Mouse (Mus musculus): Measurements from ENCODE around the gene Slc25a35.
"Not testable (repeated sequence)": the region's sequence is repeated elsewhere in the genome, so short reads cannot be mapped to it uniquely, and the experiment has no call there.

Gene Slc25a35

DNA sequence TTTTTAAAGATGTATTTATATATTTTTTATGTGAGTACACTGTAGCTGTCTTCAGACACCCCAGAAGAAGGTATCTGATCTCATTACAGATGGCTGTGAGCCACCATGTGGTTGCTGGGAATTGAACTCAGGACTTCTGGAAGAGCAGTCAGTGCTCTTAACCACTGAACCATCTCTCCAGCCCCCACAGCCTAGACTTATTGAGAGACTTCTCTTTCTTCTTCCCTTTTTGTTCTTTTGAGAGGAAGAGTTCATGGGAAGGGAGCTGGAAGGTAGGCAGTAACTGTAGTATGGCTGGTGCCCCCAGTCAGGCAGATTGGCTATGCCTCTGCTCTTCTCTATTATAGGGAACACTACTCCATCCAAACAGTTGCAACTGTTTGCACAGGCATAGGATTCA lies 38.6 kb downstream of the Slc25a35 start:
- not testable (repeated sequence) for DNase-seq (ENCODE audit: low read depth)

GRCm38 (mm10) chr11:69008182-69009121 lies 40.5 kb downstream of the Slc25a35 start, which contains the start of gene Pfas:
Gene Pfas, minus strand, starts transcription at chr11:69008460.
- peak; percentile 96 for DNase-seq (ENCODE audit: low read depth)

GRCm38 (mm10) chr11:69009508-69009907 lies 41.6 kb downstream of the Slc25a35 start:
- DNase-seq (ENCODE audit: low read depth), result no peak

DNA sequence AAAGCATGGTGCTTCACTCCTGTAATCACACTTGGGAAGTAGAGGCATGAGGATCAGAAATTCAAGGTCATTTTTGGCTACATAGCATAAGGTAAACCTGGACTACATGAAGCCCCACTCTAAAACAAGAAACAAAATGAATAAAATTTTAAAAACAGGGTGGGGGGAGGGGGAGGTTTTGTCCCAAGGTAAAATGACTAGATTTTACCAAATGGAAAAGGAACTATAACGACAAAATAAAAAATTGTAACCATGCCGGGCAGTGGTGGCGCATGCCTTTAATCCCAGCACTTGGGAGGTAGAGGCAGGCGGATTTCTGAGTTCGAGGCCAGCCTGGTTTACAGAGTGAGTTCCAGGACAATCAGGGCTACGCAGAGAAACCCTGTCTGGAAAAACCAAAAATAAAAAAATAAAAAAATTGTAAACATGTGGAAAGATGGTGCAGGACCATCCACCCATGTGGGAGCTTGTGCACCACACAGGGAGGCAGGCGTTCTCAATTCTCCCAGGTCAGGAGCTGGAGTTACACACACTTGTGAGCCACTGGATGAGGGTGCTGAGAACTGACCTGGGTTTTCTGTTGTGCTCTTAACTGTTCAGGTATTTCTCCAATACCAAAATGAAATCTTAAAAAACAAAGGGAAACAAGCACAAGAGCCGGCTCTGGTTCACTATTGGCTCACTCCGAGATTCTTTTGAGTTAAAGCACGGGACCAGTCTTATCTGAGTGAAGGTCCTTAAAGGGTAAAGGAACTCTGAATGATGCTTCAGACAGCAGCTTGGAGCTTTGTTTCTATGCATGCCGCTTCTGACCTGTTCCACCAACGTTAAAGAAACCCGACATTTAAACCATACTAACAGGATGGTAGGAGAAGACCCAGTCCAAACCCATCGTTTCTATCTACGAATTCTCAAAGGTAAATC lies 42.7 kb downstream of the Slc25a35 start:
- DNase-seq (ENCODE audit: low read depth), result no peak

- not testable (repeated sequence) for DNase-seq (ENCODE audit: low read depth)
These were observed 43.5 kb downstream of the Slc25a35 start for GRCm38 (mm10) chr11:69011445-69011844.

- DNase-seq (ENCODE audit: low read depth), result peak; percentile 94
These were observed 44.2 kb downstream of the Slc25a35 start for GRCm38 (mm10) chr11:69012071-69012601.

- peak; percentile 96 for DNase-seq (ENCODE audit: low read depth)
These were observed 47.9 kb downstream of the Slc25a35 start, which contains the start of gene Ctc1 for GRCm38 (mm10) chr11:69015644-69016441. Gene Ctc1, plus strand, starts transcription at chr11:69015911.

DNA sequence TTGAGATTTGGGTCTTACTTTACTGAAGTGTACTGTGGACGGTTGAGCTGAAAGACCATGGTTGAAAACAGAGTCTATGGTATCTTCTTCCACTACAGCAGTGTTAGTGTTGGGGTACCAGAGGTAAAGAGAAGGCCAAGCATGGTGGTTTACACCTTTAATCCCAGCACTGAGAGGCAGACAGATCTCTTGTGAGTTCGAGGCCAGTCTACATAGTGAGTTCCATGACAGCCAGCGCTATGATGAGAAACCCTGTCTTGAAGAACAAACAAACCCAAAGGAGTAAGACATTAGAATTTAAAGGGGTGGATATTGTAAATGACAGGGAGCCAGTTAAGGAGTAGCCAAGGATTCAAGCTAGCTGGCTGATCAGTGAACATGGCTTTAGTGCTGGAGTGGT lies 48.8 kb downstream of the Slc25a35 start:
- DNase-seq (ENCODE audit: low read depth), result no peak

- DNase-seq (ENCODE audit: low read depth), result no peak
These were observed 52.8 kb downstream of the Slc25a35 start for GRCm38 (mm10) chr11:69020691-69021090.
